Mouse (Mus musculus) spleen, postnatal 10 days (tissue): ENCODE results near the gene Tmem208.

Experiments used
- DNase-seq, 2 experiments: peaks; one replicate each; pipeline ENCODE4 v3.0.0; 2021 to 2022; ENCODE audit warnings: low spot score in 2 of 2

Tmem208 gene

DNA sequence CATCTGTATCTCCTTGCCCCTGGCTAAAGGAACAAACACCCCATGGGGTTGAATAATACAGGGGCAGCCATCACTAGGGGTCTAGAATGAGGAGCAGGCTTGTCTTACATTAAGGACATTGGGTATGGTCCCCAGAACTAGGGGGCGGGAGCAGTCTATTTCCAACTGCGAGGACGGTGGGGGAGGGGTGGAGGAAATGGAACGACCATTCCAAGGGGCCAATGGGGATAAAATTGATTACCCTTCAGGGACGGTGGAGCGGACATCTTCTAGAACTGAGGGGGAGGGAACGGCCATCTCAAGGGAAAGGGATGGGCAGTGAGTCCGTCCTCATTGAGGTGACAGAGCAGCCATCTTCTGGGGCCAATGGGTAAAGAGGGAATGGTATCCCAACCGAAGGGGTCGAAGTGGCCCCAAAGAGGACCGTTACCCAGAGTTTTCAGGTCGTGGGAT, 487 bp upstream of the Tmem208 start:
- DNase-seq, result no peak

- peak in 1 of 2 experiments; percentile 32 for DNase-seq
These were observed 814 bp downstream of the Tmem208 start for GRCm38 (mm10) chr8:105326968-105327367.

GRCm38 (mm10) chr8:105330325-105330724, 4.2 kb downstream of the Tmem208 start:
- DNase-seq, result no peak

DNA sequence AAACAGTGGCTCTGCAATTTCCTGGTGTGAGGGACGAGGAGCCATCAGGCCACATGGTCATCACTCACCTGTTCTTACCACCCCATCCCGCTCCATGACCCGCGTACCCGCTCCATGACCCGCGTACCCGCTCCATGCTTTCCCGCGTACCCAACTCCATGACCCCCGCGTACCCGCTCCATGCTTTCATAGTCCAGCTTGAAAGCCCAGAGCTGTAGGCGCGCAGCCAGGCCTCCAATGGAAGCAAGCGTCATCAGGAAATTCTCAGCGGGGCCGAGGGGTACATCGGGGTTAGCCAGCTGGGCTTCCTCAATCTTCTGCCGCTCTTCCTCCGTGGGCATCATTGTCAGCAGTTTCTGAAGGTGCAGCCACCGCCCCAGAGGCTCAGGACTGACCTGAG, 5.3 kb downstream of the Tmem208 start:
- DNase-seq, result no peak

- DNase-seq, result no peak
These were observed 5.8 kb downstream of the Tmem208 start for GRCm38 (mm10) chr8:105331931-105332330.

- no peak for DNase-seq
These were observed 6.4 kb downstream of the Tmem208 start for GRCm38 (mm10) chr8:105332523-105332922.

GRCm38 (mm10) chr8:105336373-105337130, 10.4 kb downstream of the Tmem208 start:
- DNase-seq, result no peak

DNA sequence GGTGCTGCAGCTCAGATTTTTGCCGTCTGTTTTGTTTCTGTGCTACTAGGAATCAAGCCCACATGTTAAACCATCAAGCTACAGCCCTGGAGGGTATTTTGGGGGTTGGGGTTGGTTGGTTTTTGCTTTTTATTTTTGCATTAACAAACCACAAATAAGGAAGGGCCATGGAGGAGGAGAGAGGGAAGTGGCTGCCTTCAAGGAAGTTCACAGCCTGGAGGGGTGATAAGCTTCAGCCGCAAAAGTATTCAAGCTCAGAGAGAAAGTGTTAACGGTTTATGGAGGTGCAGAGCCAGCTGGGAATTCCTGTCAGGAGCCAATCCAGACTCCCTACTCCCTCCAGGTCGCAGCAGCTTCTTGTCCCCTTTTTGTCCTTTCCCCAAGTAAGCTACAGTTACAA, 12.8 kb downstream of the Tmem208 start:
- DNase-seq, result no peak

DNA sequence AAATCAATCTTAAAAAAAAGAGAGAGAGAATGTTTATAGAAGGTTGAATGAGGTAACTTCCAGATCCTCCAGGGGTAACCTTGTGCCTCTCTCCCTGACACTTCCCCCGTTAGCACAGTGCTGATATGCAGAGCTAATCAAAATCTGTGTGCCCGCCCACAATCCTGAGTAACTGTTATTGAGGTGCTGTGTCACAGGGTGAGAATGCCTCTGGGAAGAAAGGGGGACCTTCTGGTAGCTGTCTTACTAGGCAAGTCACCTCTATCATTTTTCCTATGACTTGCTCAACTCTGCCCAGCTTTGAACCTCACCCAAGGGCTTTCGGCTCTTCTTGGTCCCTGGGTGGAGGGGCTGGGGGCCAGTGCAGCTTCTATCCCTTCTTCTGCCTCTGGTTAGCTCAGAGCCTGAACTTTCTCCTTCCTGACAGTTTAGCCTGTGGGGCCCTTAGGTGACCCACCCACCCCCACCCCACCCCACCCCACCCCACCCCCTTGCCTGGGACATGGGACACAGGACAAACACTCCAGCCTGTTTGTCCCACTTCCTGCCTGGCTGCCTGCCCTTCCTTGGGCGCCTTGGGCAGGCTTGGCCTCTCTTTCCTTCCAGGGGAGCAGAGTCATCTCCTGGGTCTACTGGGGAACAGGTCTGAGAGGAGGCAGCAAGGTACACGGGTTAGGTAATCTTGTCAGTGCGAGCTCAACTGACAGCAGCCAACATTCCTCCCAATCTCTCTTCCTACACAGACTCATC, 13.9 kb downstream of the Tmem208 start:
- DNase-seq, result no peak

DNA sequence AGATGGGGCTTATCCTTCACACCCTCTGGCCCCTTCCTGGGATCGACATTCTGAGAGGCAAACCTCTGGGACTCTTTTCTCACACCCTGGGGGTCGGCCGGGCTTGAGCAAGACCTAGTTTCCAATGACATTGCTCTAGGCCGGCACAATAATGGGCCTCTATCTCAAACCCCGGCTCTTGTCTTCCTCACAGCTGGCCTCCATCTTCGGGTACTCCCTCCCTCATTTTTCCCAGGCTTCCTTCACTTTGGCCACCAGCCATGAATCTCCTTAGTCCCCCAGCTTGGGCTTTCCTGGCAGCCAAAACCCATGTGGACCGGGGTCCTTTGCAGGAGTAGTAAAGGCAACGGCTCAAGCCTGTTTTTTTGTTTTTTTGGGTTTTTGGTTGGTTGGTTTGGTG, 15.2 kb downstream of the Tmem208 start:
- DNase-seq, result no peak

GRCm38 (mm10) chr8:105342768-105343167, 16.6 kb downstream of the Tmem208 start:
- no peak for DNase-seq

GRCm38 (mm10) chr8:105343791-105344574, 17.8 kb downstream of the Tmem208 start:
- no peak for DNase-seq

GRCm38 (mm10) chr8:105345061-105345975, 19.2 kb downstream of the Tmem208 start:
- DNase-seq, result no peak

GRCm38 (mm10) chr8:105346611-105347427, 20.7 kb downstream of the Tmem208 start:
- peak in 1 of 2 experiments; percentile 39 for DNase-seq

- peak; percentile 82 to 92 for DNase-seq
These were observed 21.5 kb downstream of the Tmem208 start, which contains the start of gene Fhod1 for GRCm38 (mm10) chr8:105347428-105348221. Fhod1 (minus strand) TSS chr8:105347953.

DNA sequence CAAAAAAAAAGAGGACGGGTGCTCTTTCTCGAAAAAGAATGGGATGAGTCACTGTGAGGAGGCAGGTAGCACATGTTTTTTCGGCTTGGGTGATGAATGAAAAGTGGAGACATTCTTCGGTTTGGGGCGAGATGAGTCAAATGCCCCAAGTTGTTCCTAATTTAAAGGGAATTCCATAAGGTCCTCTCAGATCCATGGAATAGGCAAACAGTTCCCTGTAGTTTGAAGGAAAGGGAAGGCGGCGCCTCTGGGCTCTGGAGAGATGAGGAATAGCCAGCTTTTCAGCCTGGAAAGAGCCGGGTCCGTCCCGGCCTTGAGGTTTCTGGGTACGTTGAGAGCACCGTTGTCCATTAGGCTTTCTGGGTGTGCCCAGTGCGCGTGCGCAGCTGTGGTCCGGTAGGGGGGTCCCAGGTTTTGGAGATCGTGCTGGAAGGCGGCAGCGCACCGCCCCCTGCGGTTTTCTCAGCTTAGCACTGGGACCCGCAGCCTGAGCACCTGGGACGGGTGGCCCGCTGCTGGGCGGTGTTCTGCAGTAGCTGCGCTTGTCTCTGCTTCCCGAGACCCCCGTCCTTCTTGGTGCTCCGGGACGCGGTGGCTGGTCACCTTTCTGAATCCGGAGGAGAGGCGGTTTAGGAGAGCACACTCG, 22.4 kb downstream of the Tmem208 start, which contains the start of gene Slc9a5:
TSS of gene Slc9a5 (plus strand) at position 394 of the 646 bp plus-strand sequence.
- DNase-seq, result peak; percentile 34 to 42

DNA sequence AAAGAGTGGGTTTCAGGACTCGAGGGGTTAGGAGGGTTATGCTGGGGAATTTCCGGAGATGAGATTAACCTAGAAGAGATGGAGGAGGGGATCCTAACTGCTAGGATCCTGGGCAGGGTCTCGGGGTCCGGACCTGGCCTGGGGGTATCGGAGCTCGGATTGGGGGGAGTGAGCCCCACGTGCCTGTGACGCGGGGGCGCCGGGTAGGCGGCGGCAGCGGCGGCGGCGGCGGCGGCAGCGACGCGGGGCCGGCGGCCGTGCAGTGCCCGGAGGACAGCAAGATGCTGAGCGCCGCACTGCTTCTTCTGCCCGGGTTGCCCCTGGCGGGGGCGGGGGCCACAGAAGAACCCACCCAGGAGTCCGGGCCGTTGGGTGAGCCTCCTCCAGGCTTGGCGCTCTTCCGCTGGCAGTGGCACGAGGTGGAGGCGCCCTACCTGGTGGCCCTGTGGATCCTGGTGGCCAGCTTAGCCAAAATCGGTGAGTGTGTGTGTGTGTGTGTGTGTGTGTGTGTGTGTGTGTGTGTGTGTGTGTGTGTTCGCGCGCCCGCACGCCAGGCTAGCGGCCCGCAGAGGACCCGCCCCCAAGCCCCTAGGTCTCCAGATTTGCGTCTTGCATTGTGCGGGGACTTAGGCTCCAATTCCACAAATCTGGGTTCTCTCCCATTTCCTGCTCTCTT, 23.1 kb downstream of the Tmem208 start:
- DNase-seq, result no peak

GRCm38 (mm10) chr8:105350186-105350585, 24.0 kb downstream of the Tmem208 start:
- DNase-seq, result no peak
